Comparison of ENCODE assay signal across 26 mouse cellular contexts in genomic region chr13:11490766-11491165, GRCm38 (mm10).
"Had no signal": no experiment of that assay in that cellular context is flagged by ENCODE, and none has a peak within 500 bp of the region (broad histone marks: within the 10 kb centered on the region; RNA-seq: fewer than 3 reads in every experiment).

No protein-coding gene starts in this region.

- H3K9ac ChIP-seq: heart, embryonic 12.5 days; hindbrain, embryonic 13.5 days; hindbrain, embryonic 15.5 days; kidney, embryonic 15.5 days; limb, embryonic 13.5 days; limb, embryonic 15.5 days; liver, embryonic 12.5 days; liver, embryonic 14.5 days had no signal

- H3K4me3 ChIP-seq: gastrocnemius, adult 2 months; heart, adult 2 months; heart, embryonic 10.5 days; heart, embryonic 12.5 days; hindbrain, embryonic 13.5 days; hindbrain, embryonic 15.5 days; kidney, embryonic 15.5 days; limb, embryonic 13.5 days; limb, embryonic 15.5 days; liver, embryonic 12.5 days had no signal

- H3K9me3 ChIP-seq: heart, embryonic 10.5 days; heart, embryonic 12.5 days; hindbrain, embryonic 13.5 days; hindbrain, embryonic 15.5 days; kidney, embryonic 15.5 days; limb, embryonic 13.5 days; limb, embryonic 15.5 days; liver, embryonic 12.5 days had no signal

- H3K4me2 ChIP-seq: heart, embryonic 12.5 days; hindbrain, embryonic 13.5 days; hindbrain, embryonic 15.5 days; kidney, embryonic 15.5 days; limb, embryonic 13.5 days; limb, embryonic 15.5 days; liver, embryonic 12.5 days had no signal

- ATAC-seq: hindbrain, postnatal 0 days; intestine, embryonic 16.5 days; liver, embryonic 12.5 days had no signal

- DNase-seq: gastrocnemius, adult 2 months; gastrocnemius, postnatal 10 days; gastrocnemius, postnatal 25 days; heart, adult 2 months; heart, postnatal 10 days; heart, postnatal 4 days; kidney, adult 11 months; kidney, adult 2 months; kidney, adult 9 months; kidney, postnatal 14 days; kidney, postnatal 36 days; layer of hippocampus, adult 9-11 months; layer of hippocampus, postnatal 36 days; left cerebral cortex, postnatal 4 days had no signal

- H3K36me3 ChIP-seq: heart, embryonic 10.5 days; heart, embryonic 12.5 days; hindbrain, embryonic 13.5 days; hindbrain, embryonic 15.5 days; kidney, embryonic 15.5 days; limb, embryonic 13.5 days; limb, embryonic 15.5 days; liver, embryonic 12.5 days had no signal

- H3K27ac ChIP-seq: gastrocnemius, adult 2 months; heart, adult 2 months; heart, embryonic 10.5 days; hindbrain, embryonic 13.5 days; hindbrain, embryonic 15.5 days; hindbrain, postnatal 0 days; kidney, embryonic 15.5 days; kidney, postnatal 0 days; limb, embryonic 13.5 days; limb, embryonic 15.5 days; liver, embryonic 12.5 days; liver, embryonic 14.5 days had no signal

- H3K27me3 ChIP-seq: heart, embryonic 12.5 days; hindbrain, embryonic 13.5 days; hindbrain, embryonic 15.5 days; kidney, embryonic 15.5 days; limb, embryonic 13.5 days; limb, embryonic 15.5 days; liver, embryonic 12.5 days had no signal

- H3K4me1 ChIP-seq: heart, embryonic 10.5 days; heart, embryonic 12.5 days; hindbrain, embryonic 13.5 days; hindbrain, embryonic 15.5 days; kidney, embryonic 15.5 days; limb, embryonic 13.5 days; limb, embryonic 15.5 days; liver, embryonic 12.5 days had no signal
